Mouse (Mus musculus): ENCODE measurements at regions not wholly inside any gene's neighbourhood (a gene's known extent, or its start where the extent isn't known, plus 50 kb on each side); places are given as distances from the start of the nearest gene placed in this dataset.

DNA sequence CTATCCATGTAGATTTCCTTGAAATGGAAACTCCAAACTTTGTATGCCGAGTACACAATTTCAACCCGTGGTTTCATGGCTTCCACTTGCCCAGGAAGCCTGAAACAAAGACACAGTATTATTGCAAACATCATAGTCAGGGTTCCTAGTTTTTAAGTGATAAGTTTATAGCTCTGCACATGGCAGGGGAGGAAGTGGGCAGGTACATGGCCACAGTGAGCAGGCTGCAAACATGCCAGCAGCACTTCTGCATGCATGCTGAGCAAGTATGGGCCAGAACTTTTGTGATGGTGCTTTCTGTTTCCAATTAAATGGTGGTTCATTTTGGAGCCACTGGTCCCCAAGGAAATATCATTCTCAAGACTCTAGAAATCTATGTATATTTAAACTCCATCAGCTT is 431.7 kb upstream of the Vrk2 start:
- 81% methylated on average over 2 of the region's 2 CpGs for WGBS
- no peak for ATAC-seq (ENCODE audit: insufficient number of reproducible peaks, insufficient read depth, low FRiP score, low read depth)
- no peak overlapping the region for H3K4me3 ChIP-seq (ENCODE audit: low read depth, low read length)
- H3K4me1 ChIP-seq (ENCODE audit: control insufficient read depth, insufficient read depth, low read length): no peaks in the 10 kb centered on the region
- H3K9ac ChIP-seq (replicated peaks; ENCODE audit: low read depth, low read length): no peak overlapping the region
- no peaks in the 10 kb centered on the region for H3K36me3 ChIP-seq (ENCODE audit: control insufficient read depth, insufficient read depth, low read length)
- no peaks in the 10 kb centered on the region for H3K27me3 ChIP-seq (ENCODE audit: control insufficient read depth, insufficient read depth, low read length)
- H3K4me2 ChIP-seq (replicated peaks; ENCODE audit: low read depth, low read length): no peak overlapping the region
- H3K9me3 ChIP-seq (ENCODE audit: control insufficient read depth, low read depth, low read length): no peaks in the 10 kb centered on the region
- no peak overlapping the region for H3K27ac ChIP-seq (ENCODE audit: low read length)

DNA sequence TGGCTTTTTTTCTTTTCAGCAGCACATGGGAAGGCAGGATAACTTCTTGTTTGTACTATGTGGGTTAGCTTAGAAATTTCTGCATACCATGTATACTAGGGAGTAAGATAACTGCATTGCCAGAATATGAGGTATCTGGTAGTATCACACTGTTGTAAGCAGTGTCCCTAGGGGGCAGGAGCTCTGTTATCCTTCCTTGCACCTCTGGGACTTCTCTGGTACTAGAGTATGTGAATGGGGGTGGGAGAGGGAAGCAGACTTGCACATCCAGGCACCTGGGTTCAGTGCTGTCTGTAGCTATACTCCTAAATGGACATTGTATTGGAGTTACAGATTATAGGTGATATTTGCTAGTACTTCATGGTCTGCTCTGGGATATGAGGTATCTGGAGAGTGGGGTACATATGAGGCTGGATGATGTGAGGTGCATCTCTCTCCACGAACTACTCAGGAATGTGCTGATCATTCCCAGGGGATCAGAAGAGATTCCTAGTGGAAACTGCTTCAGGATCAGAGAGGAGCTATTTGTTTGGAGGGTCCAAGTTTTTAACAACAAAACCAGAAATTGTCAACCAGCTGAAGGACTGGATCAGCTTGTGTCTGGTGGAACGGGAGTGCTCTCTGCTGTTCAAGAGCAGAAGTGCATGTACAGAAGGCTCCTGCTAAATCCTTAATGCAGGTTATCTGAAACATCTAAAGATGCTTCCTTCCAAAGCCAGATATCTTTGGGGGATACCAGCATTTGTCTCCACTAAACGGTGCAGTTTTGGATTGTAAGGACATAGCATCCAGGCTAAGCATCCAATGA is 402.7 kb upstream of the Vrk2 start:
- Histone ChIP-seq H3K9ac (replicated peaks; ENCODE audit: low read depth, low read length) (no peak overlapping the region), H3K4me1 (ENCODE audit: control insufficient read depth, insufficient read depth, low read length) (no peaks in the 10 kb centered on the region), H3K27me3 (ENCODE audit: control insufficient read depth, insufficient read depth, low read length) (no peaks in the 10 kb centered on the region), H3K4me3 (ENCODE audit: low read depth, low read length) (no peak overlapping the region), H3K4me2 (replicated peaks; ENCODE audit: low read depth, low read length) (no peak overlapping the region), H3K9me3 (ENCODE audit: control insufficient read depth, low read depth, low read length) (no peaks in the 10 kb centered on the region), H3K36me3 (ENCODE audit: control insufficient read depth, insufficient read depth, low read length) (no peaks in the 10 kb centered on the region), H3K27ac (ENCODE audit: low read length) (no peak overlapping the region)
- ATAC-seq (ENCODE audit: insufficient number of reproducible peaks, insufficient read depth, low FRiP score, low read depth): no peak
- 30% methylated on average over 3 of the region's 3 CpGs for WGBS

GRCm38 (mm10) chr11:26981216-26981615 is 387.4 kb upstream of the Vrk2 start:
- no peak overlapping the region for H3K9ac ChIP-seq (replicated peaks; ENCODE audit: low read depth, low read length)
- no peaks in the 10 kb centered on the region for H3K27me3 ChIP-seq (ENCODE audit: control insufficient read depth, insufficient read depth, low read length)
- H3K36me3 ChIP-seq (ENCODE audit: control insufficient read depth, insufficient read depth, low read length): no peaks in the 10 kb centered on the region
- no peaks in the 10 kb centered on the region for H3K4me1 ChIP-seq (ENCODE audit: control insufficient read depth, insufficient read depth, low read length)
- no peak overlapping the region for H3K27ac ChIP-seq (ENCODE audit: low read length)
- 66% methylated on average over 7 of the region's 7 CpGs for WGBS
- H3K4me2 ChIP-seq (replicated peaks; ENCODE audit: low read depth, low read length): no peak overlapping the region
- no peak overlapping the region for H3K4me3 ChIP-seq (ENCODE audit: low read depth, low read length)
- no peak for ATAC-seq (ENCODE audit: insufficient number of reproducible peaks, insufficient read depth, low FRiP score, low read depth)
- no peaks in the 10 kb centered on the region for H3K9me3 ChIP-seq (ENCODE audit: control insufficient read depth, low read depth, low read length)

- H3K4me1 ChIP-seq (ENCODE audit: control insufficient read depth, insufficient read depth, low read length): no peaks in the 10 kb centered on the region
- no peak for ATAC-seq (ENCODE audit: insufficient number of reproducible peaks, insufficient read depth, low FRiP score, low read depth)
- no peaks in the 10 kb centered on the region for H3K9me3 ChIP-seq (ENCODE audit: control insufficient read depth, low read depth, low read length)
- H3K4me2 ChIP-seq (replicated peaks; ENCODE audit: low read depth, low read length): no peak overlapping the region
- WGBS: 81% methylated on average over 8 of the region's 8 CpGs
- no peaks in the 10 kb centered on the region for H3K36me3 ChIP-seq (ENCODE audit: control insufficient read depth, insufficient read depth, low read length)
- H3K4me3 ChIP-seq (ENCODE audit: low read depth, low read length): no peak overlapping the region
- H3K27ac ChIP-seq (ENCODE audit: low read length): no peak overlapping the region
- H3K9ac ChIP-seq (replicated peaks; ENCODE audit: low read depth, low read length): no peak overlapping the region
- H3K27me3 ChIP-seq (ENCODE audit: control insufficient read depth, insufficient read depth, low read length): no peaks in the 10 kb centered on the region
Observed at GRCm38 (mm10) chr11:26972533-26973081, 378.8 kb upstream of the Vrk2 start.

DNA sequence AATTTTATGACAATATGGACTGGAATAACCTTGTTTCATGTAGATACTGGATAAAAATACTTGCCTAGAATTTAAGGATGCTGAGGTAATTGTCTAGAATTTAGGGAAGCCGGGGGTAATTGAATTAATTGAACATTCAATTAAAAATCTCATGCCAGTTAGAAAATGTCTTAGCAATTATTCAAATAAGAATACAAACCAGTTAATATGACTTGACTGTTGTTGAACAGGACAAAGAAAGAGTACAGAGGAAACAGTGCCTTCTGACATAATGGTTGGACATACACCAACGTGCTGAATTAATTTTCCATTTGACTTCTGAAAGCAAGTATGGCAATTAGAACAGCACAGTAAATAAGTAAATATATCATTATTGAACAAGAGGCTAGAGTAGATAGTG is 377.4 kb upstream of the Vrk2 start:
- Histone ChIP-seq H3K9me3 (ENCODE audit: control insufficient read depth, low read depth, low read length) (no peaks in the 10 kb centered on the region), H3K4me3 (ENCODE audit: low read depth, low read length) (no peak overlapping the region), H3K4me1 (ENCODE audit: control insufficient read depth, insufficient read depth, low read length) (no peaks in the 10 kb centered on the region), H3K27ac (ENCODE audit: low read length) (no peak overlapping the region), H3K9ac (replicated peaks; ENCODE audit: low read depth, low read length) (no peak overlapping the region), H3K4me2 (replicated peaks; ENCODE audit: low read depth, low read length) (no peak overlapping the region), H3K36me3 (ENCODE audit: control insufficient read depth, insufficient read depth, low read length) (no peaks in the 10 kb centered on the region), H3K27me3 (ENCODE audit: control insufficient read depth, insufficient read depth, low read length) (no peaks in the 10 kb centered on the region)
- 88% methylated on average over 2 of the region's 2 CpGs for WGBS
- ATAC-seq (ENCODE audit: insufficient number of reproducible peaks, insufficient read depth, low FRiP score, low read depth): no peak

GRCm38 (mm10) chr11:26967427-26967826 is 373.6 kb upstream of the Vrk2 start:
- ATAC-seq (ENCODE audit: insufficient number of reproducible peaks, insufficient read depth, low FRiP score, low read depth): no peak
- Histone ChIP-seq H3K27ac (ENCODE audit: low read length) (no peak overlapping the region), H3K4me2 (replicated peaks; ENCODE audit: low read depth, low read length) (no peak overlapping the region), H3K9me3 (ENCODE audit: control insufficient read depth, low read depth, low read length) (no peaks in the 10 kb centered on the region), H3K9ac (replicated peaks; ENCODE audit: low read depth, low read length) (no peak overlapping the region), H3K4me1 (ENCODE audit: control insufficient read depth, insufficient read depth, low read length) (no peaks in the 10 kb centered on the region), H3K4me3 (ENCODE audit: low read depth, low read length) (no peak overlapping the region), H3K27me3 (ENCODE audit: control insufficient read depth, insufficient read depth, low read length) (no peaks in the 10 kb centered on the region), H3K36me3 (ENCODE audit: control insufficient read depth, insufficient read depth, low read length) (no peaks in the 10 kb centered on the region)
- WGBS: 79% methylated on average over 4 of the region's 4 CpGs

DNA sequence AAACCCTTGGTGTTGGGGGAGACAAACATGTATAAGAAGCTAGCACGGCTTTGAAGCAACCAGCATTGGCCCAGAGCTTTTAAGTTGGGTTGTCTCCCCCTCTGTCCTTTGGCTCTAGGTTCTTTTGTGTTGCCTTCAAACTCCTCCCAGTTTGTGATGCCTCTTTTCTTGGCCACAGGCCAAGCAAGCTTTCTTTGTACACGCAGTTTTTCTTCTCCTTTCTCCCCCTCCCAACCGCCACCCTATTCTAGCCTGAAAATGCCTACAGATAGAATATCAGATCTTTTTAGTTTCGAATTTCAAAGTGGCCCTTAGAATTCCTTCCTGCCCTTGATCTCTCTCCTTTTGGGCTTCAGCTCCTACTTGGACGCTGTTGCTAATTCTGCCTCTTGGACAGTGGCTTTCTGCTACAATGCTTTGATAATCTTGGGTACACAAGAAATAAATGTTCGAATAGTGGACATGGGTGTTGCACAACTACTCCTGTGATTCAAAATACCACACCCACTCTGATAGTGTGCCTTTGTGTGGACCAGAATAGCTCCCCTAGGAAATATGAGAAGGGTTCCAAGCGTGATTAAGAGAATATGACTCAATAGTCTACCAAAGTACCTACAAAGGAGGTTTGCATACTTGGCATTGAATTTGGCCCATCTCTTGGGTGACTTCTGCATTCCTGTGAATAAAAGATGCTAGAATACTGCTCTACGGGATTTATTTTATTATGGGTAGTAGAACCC is 369.3 kb upstream of the Vrk2 start:
- Histone ChIP-seq H3K4me2 (replicated peaks; ENCODE audit: low read depth, low read length) (no peak overlapping the region), H3K27ac (ENCODE audit: low read length) (0 out of 2 replicates have a peak overlapping the region, but pooled peaks have one; percentile 48), H3K9me3 (ENCODE audit: control insufficient read depth, low read depth, low read length) (no peaks in the 10 kb centered on the region), H3K4me3 (ENCODE audit: low read depth, low read length) (no peak overlapping the region), H3K27me3 (ENCODE audit: control insufficient read depth, insufficient read depth, low read length) (no peaks in the 10 kb centered on the region), H3K36me3 (ENCODE audit: control insufficient read depth, insufficient read depth, low read length) (no peaks in the 10 kb centered on the region), H3K9ac (replicated peaks; ENCODE audit: low read depth, low read length) (no peak overlapping the region), H3K4me1 (ENCODE audit: control insufficient read depth, insufficient read depth, low read length) (no peaks in the 10 kb centered on the region)
- WGBS: 50% methylated on average over 8 of the region's 8 CpGs
- ATAC-seq (ENCODE audit: insufficient number of reproducible peaks, insufficient read depth, low FRiP score, low read depth): peak; percentile 66

DNA sequence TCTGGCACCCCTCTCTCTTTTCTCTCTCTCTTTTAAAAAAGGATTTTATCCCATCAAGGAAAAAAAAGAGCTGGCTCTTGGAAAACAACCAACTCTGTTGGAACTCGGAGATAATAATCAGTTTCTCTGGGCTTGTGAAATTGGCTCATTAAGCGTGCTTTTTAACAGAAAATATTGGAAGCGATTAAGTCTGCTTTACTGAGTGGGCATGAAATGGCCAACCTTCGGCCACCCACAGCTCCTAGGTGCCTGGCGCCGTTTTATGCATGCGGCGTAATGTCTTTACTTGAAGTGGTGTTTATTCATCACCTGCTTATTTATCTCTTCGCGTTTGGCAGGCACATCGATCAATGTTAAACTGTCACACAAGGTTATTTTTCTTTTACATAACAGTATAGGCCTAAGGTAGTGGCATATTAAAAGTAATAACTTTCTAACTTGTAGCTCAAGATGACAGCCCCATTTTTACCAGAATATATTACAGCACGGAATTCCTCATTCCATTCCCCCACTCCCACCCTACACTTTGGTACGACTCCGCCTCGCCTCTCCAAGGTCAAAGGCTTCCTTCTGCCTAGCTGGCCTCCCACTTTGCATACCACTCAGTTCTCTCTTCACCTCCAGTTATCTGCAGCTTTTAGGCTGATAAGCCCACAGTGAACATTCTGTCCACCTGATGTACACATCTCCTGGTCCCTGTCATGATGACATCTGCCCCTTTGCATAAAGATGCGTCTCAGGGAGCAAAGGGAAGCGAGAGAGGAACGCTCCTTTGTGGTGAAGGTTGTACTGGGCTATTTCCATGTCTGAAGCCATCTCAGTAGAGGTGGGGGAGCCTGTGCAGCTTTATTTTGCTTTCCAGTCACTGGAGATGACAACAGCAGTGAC is 368.5 kb upstream of the Vrk2 start:
- H3K27me3 ChIP-seq (ENCODE audit: control insufficient read depth, insufficient read depth, low read length): no peaks in the 10 kb centered on the region
- no peaks in the 10 kb centered on the region for H3K4me1 ChIP-seq (ENCODE audit: control insufficient read depth, insufficient read depth, low read length)
- no peak for ATAC-seq (ENCODE audit: insufficient number of reproducible peaks, insufficient read depth, low FRiP score, low read depth)
- H3K9ac ChIP-seq (replicated peaks; ENCODE audit: low read depth, low read length): no peak overlapping the region
- no peak overlapping the region for H3K4me3 ChIP-seq (ENCODE audit: low read depth, low read length)
- 42% methylated on average over 18 of the region's 18 CpGs for WGBS
- no peaks in the 10 kb centered on the region for H3K9me3 ChIP-seq (ENCODE audit: control insufficient read depth, low read depth, low read length)
- no peaks in the 10 kb centered on the region for H3K36me3 ChIP-seq (ENCODE audit: control insufficient read depth, insufficient read depth, low read length)
- no peak overlapping the region for H3K4me2 ChIP-seq (replicated peaks; ENCODE audit: low read depth, low read length)
- 0 out of 2 replicates have a peak overlapping the region, but pooled peaks have one; percentile 48 for H3K27ac ChIP-seq (ENCODE audit: low read length)

All from stomach, embryonic 14.5 days (tissue).